In genomic region chr11:53874706-53875105, GRCm38 (mm10) we compare ENCODE assay signal across 11 mouse cellular contexts. TPM values are rescaled to one million over a fixed set of nuclear protein-coding genes. Genes with fewer than 3 reads are reported as not detected.
DNase-seq lines count a peak whose midpoint lies in the region; TF ChIP-seq lines count a peak whose summit lies in the region.
"Had no signal": no experiment of that assay in that cellular context is flagged by ENCODE, and none has a peak within 500 bp of the region (broad histone marks: within the 10 kb centered on the region; RNA-seq: fewer than 3 reads in every experiment).

No protein-coding gene starts in this region.

- WGBS in bone marrow, adult 2 months = 86% methylated on average over 4 of the region's 4 CpGs
- WGBS in thymus, adult 2 months = 89% methylated on average over 4 of the region's 4 CpGs
- 74% methylated on average over 4 of the region's 4 CpGs for WGBS in hindbrain, embryonic 10.5 days

- TF ChIP-seq CTCF in bone marrow, adult 2 months (IDR thresholded peaks at IDR 0.05; ENCODE audit: control insufficient read depth, insufficient read depth, low read length) = peak; percentile 46
- peak; percentile 51; the same call in 1 of the 2 replicates for TF ChIP-seq CTCF in thymus, adult 2 months (IDR thresholded peaks at IDR 0.05; ENCODE audit: borderline replicate concordance, control insufficient read depth, extremely low read depth, insufficient read depth, low read length, poor library complexity)

- H3K4me3 ChIP-seq in bone marrow, adult 2 months (replicated peaks; ENCODE audit: control insufficient read depth, low read depth, low read length) = no peak overlapping the region
- no peak overlapping the region for H3K4me3 ChIP-seq in thymus, adult 2 months (ENCODE audit: control insufficient read depth, insufficient read depth, low read length)
- no peak overlapping the region for H3K4me3 ChIP-seq in hindbrain, embryonic 10.5 days
- H3K4me3 ChIP-seq: embryonic facial prominence, embryonic 12.5 days; liver, embryonic 15.5 days had no signal

- H3K9me3 ChIP-seq in hindbrain, embryonic 10.5 days = no peaks in the 10 kb centered on the region
- H3K9me3 ChIP-seq: embryonic facial prominence, embryonic 12.5 days; liver, embryonic 15.5 days had no signal

- TF ChIP-seq POLR2A in bone marrow, adult 2 months (IDR thresholded peaks at IDR 0.05; ENCODE audit: borderline replicate concordance, control insufficient read depth, low read depth, low read length) = no peak
- TF ChIP-seq POLR2A in thymus, adult 2 months (IDR thresholded peaks at IDR 0.05; ENCODE audit: control insufficient read depth, extremely low read depth, insufficient read depth, low read length, poor library complexity) = no peak

- intact Hi-C loops in left cerebral cortex, postnatal 4 days (cut with DNase I) = no loop called here

- DNase-seq in layer of hippocampus, postnatal 10 days (ENCODE audit: low spot score in 2 of 2) = peak; percentile 13 to 23
- DNase-seq in layer of hippocampus, adult 9-10 months (ENCODE audit: low spot score) = no peak
- DNase-seq in CD8-positive naive resting alpha-beta T cell, adult 2 months (ENCODE audit: low read depth in 2 of 2, low spot score in 2 of 2) = peak; percentile 36 to 37
- DNase-seq in thymus, adult 2 months = peak; percentile 52
- no peak for DNase-seq in hindbrain, embryonic 10.5 days (ENCODE audit: low spot score)
- DNase-seq in left cerebral cortex, postnatal 4 days = no peak
- DNase-seq: gastrocnemius, postnatal 36 days; right cerebral cortex, postnatal 4 days had no signal

- H3K27ac ChIP-seq in bone marrow, adult 2 months (ENCODE audit: control insufficient read depth, insufficient read depth, low read depth, low read length, poor library complexity) = no peak overlapping the region; the same call in 1 of the 2 replicates
- no peak overlapping the region for H3K27ac ChIP-seq in thymus, adult 2 months (ENCODE audit: control insufficient read depth, insufficient read depth, low read length)
- no peak overlapping the region for H3K27ac ChIP-seq in hindbrain, embryonic 10.5 days
- H3K27ac ChIP-seq: embryonic facial prominence, embryonic 12.5 days; liver, embryonic 15.5 days had no signal

- H3K27me3 ChIP-seq in thymus, adult 2 months (ENCODE audit: control insufficient read depth, insufficient read depth, low read length) = no peaks in the 10 kb centered on the region
- no peaks in the 10 kb centered on the region for H3K27me3 ChIP-seq in hindbrain, embryonic 10.5 days (ENCODE audit: insufficient read depth, poor library complexity, severe bottlenecking)
- H3K27me3 ChIP-seq: embryonic facial prominence, embryonic 12.5 days; liver, embryonic 15.5 days had no signal

- H3K36me3 ChIP-seq in thymus, adult 2 months (ENCODE audit: control insufficient read depth, insufficient read depth, low read length) = no peaks in the 10 kb centered on the region; the same call in 1 of the 2 replicates
- H3K36me3 ChIP-seq in hindbrain, embryonic 10.5 days = peaks cover 26% of the 10 kb centered on the region; the same call in 1 of the 2 replicates
- H3K36me3 ChIP-seq: liver, embryonic 15.5 days had no signal

- H3K4me1 ChIP-seq in bone marrow, adult 2 months (ENCODE audit: control insufficient read depth, insufficient read depth, low read length) = no peaks in the 10 kb centered on the region
- H3K4me1 ChIP-seq in thymus, adult 2 months (replicated peaks; ENCODE audit: control insufficient read depth, insufficient read depth, low read length) = no peaks in the 10 kb centered on the region
- H3K4me1 ChIP-seq in hindbrain, embryonic 10.5 days (replicated peaks) = no peaks in the 10 kb centered on the region
- H3K4me1 ChIP-seq: embryonic facial prominence, embryonic 12.5 days; liver, embryonic 15.5 days had no signal

RNA-seq across cellular contexts. Expression of gene Gm12216, which starts 15.7 kb away (rescaled TPM):
- 1 to 10 TPM; 1.4 to 3.6 TPM for total RNA-seq in layer of hippocampus, postnatal 10 days (2021)
- 1.4 and 7.8 TPM in 2 replicates for polyA plus RNA-seq in bone marrow, adult 2 months (2011; ENCODE audit: insufficient read depth, insufficient read length, low replicate concordance, missing spikeins)
- polyA plus RNA-seq in thymus, adult 2 months (2012; rRNA removed) = 9.2 and 11.1 TPM in 2 replicates
- 0.21 TPM in 1 of 2 replicates, not detected in the other for polyA plus RNA-seq in hindbrain, embryonic 10.5 days (2016; fragmentation: Nextera tagmentation; extraction: Ambion mirVana)
- total RNA-seq in left cerebral cortex, postnatal 4 days (2021) = 1 to 10 TPM; 1.1 to 1.3 TPM
- polyA plus RNA-seq: liver, embryonic 15.5 days had no signal

RNA-seq across cellular contexts. Expression of gene Slc22a5, which starts 16.8 kb away (rescaled TPM):
- total RNA-seq in layer of hippocampus, postnatal 10 days (2021) = 10 to 100 TPM; 13.3 to 15.8 TPM
- polyA plus RNA-seq in bone marrow, adult 2 months (2011; ENCODE audit: insufficient read depth, insufficient read length, low replicate concordance, missing spikeins) = 4.0 and 6.5 TPM in 2 replicates
- polyA plus RNA-seq in thymus, adult 2 months (2012; rRNA removed) = 16.4 and 18.8 TPM in 2 replicates
- polyA plus RNA-seq in hindbrain, embryonic 10.5 days (2016; fragmentation: Nextera tagmentation; extraction: Ambion mirVana) = 6.3 and 7.7 TPM in 2 replicates
- total RNA-seq in left cerebral cortex, postnatal 4 days (2021) = 10 to 100 TPM; 17.2 to 19.6 TPM

Comparison
In these comparisons a context has a peak if more than half of its experiments do, and no peak if none do; other contexts are left out.
1. DNase-seq: peak in layer of hippocampus, postnatal 10 days (2 of 2), CD8-positive naive resting alpha-beta T cell, adult 2 months (2 of 2) and thymus, adult 2 months (single experiment); none in layer of hippocampus, adult 9-10 months (single experiment), hindbrain, embryonic 10.5 days (single experiment) and left cerebral cortex, postnatal 4 days (single experiment).